Mouse (Mus musculus) MEL (cell line): Measurements from ENCODE around the gene Bbs9. TPM values are rescaled to one million over a fixed set of nuclear protein-coding genes. Genes with fewer than 3 reads are reported as not detected.

Source experiments
- DNase-seq: peaks from one replicate; pipeline ENCODE4 v3.0.0; 2011; ENCODE audit warnings: low read depth, low spot score
- H3K27ac ChIP-seq: 2 replicates; pipeline ENCODE4 v1.5.1; 2012; ENCODE audit warnings: low read depth, mild to moderate bottlenecking, control low read depth, low read length, moderate library complexity; ENCODE audit not compliant: control insufficient read depth
- H3K27me3 ChIP-seq, 2 experiments: fragments of 150-350 bp in 1 of 2; sonication (generic) in 1 of 2; 2 replicates each; pipeline ENCODE4 v1.6.1; 2012; ENCODE audit warnings: low read length in 2 of 2, mild to moderate bottlenecking in 2 of 2, improper control_type of control experiment in 1 of 2, moderate library complexity in 1 of 2; ENCODE audit not compliant: insufficient read depth in 2 of 2, control insufficient read depth in 1 of 2
- H3K36me3 ChIP-seq, 2 experiments: 2 replicates each; pipeline ENCODE4 v1.6.1; 2012 to 2014; ENCODE audit warnings: low read length in 2 of 2, improper control_type of control experiment in 1 of 2, inconsistent platforms in 1 of 2, mild to moderate bottlenecking in 1 of 2; ENCODE audit not compliant: insufficient read depth in 2 of 2, control insufficient read depth in 1 of 2
- H3K4me1 ChIP-seq, 2 experiments: fragments of 150-350 bp in 1 of 2; sonication (generic) in 1 of 2; 2 replicates each; pipeline ENCODE4 v1.6.1; 2012; ENCODE audit warnings: low read length in 2 of 2, improper control_type of control experiment in 1 of 2, mild to moderate bottlenecking in 1 of 2; ENCODE audit not compliant: insufficient read depth in 2 of 2, control insufficient read depth in 1 of 2
- H3K4me3 ChIP-seq, 2 experiments: fragments of 150-350 bp in 1 of 2; sonication (generic) in 1 of 2; 2 replicates each; pipeline ENCODE4 v1.5.1; 2012; ENCODE audit warnings: low read depth in 2 of 2, low read length in 2 of 2, mild to moderate bottlenecking in 2 of 2, moderate library complexity in 2 of 2, control low read depth in 1 of 2, improper control_type of control experiment in 1 of 2; ENCODE audit not compliant: control insufficient read depth in 1 of 2, insufficient read depth in 1 of 2
- H3K79me2 ChIP-seq: 2 replicates; pipeline ENCODE4 v1.6.1; 2012; ENCODE audit warnings: mild to moderate bottlenecking, low read length, moderate library complexity; ENCODE audit not compliant: control insufficient read depth, poor library complexity, insufficient read depth
- H3K9ac ChIP-seq: 2 replicates; pipeline ENCODE4 v1.6.1; 2012; ENCODE audit warnings: low read depth, mild to moderate bottlenecking, control low read depth, low read length, moderate library complexity; ENCODE audit not compliant: control insufficient read depth, poor library complexity, severe bottlenecking
- H3K9me3 ChIP-seq: fragments of 150-350 bp; sonication (generic); replicated peaks from 2 replicates; pipeline ENCODE4 v1.6.1; 2012; ENCODE audit warnings: mild to moderate bottlenecking, low read length, improper control_type of control experiment, moderate library complexity; ENCODE audit not compliant: insufficient read depth
- CTCF ChIP-seq, 3 experiments: IDR thresholded peaks in 2 of 3; conservative IDR thresholded peaks in 1 of 3; 2 replicates each; pipeline ENCODE4 v1.5.1; 2011 to 2012; ENCODE audit warnings: low read length in 3 of 3, low read depth in 2 of 3, mild to moderate bottlenecking in 2 of 3, improper control_type of control experiment in 1 of 3, inconsistent platforms in 1 of 3, mixed read lengths in 1 of 3, moderate library complexity in 1 of 3; ENCODE audit not compliant: control insufficient read depth in 1 of 3, insufficient read depth in 1 of 3, poor library complexity in 1 of 3, severe bottlenecking in 1 of 3
- EP300 ChIP-seq, 2 experiments: IDR thresholded peaks; 2 replicates each; pipeline ENCODE4 v1.6.1; 2011; ENCODE audit warnings: improper control_type of control experiment in 2 of 2, low read length in 2 of 2, low read depth in 1 of 2, mild to moderate bottlenecking in 1 of 2
- JUND ChIP-seq: IDR thresholded peaks from 2 replicates; pipeline ENCODE4 v1.6.1; 2011; ENCODE audit warnings: low read depth, mild to moderate bottlenecking, improper control_type of control experiment, low read length
- KAT2A ChIP-seq: conservative IDR thresholded peaks from 2 replicates; pipeline ENCODE4 v1.6.1; 2012; ENCODE audit warnings: low read depth, low read length, improper control_type of control experiment, inconsistent platforms
- MEF2A ChIP-seq: IDR thresholded peaks from 2 replicates; pipeline ENCODE4 v1.6.1; 2014; ENCODE audit warnings: low read depth, mild to moderate bottlenecking, inconsistent platforms, low read length, improper control_type of control experiment; ENCODE audit not compliant: poor library complexity, insufficient replicate concordance, severe bottlenecking; ENCODE audit errors: extremely low read depth
- MYB ChIP-seq: IDR thresholded peaks from 2 replicates; pipeline ENCODE4 v1.6.1; 2011; ENCODE audit warnings: mild to moderate bottlenecking, low read depth, low read length, improper control_type of control experiment
- RAD21 ChIP-seq: IDR thresholded peaks from 2 replicates; pipeline ENCODE4 v1.6.1; 2011; ENCODE audit warnings: mild to moderate bottlenecking, low read depth, low read length, improper control_type of control experiment
- SIN3A ChIP-seq: IDR thresholded peaks from 2 replicates; pipeline ENCODE4 v1.6.1; 2012; ENCODE audit warnings: low read length, improper control_type of control experiment, inconsistent platforms
- SMC3 ChIP-seq: IDR thresholded peaks from 2 replicates; pipeline ENCODE4 v1.6.1; 2011; ENCODE audit warnings: low read depth, low read length, improper control_type of control experiment
- USF1 ChIP-seq: IDR thresholded peaks from 2 replicates; pipeline ENCODE4 v1.6.1; 2014; ENCODE audit warnings: low read depth, mild to moderate bottlenecking, inconsistent platforms, low read length, improper control_type of control experiment, moderate library complexity
- ZNF384 ChIP-seq: IDR thresholded peaks from 2 replicates; pipeline ENCODE4 v1.6.1; 2012; ENCODE audit warnings: low read depth, mild to moderate bottlenecking, inconsistent platforms, low read length, improper control_type of control experiment
- polyA plus RNA-seq, 2 experiments: library from polyadenylated mRNA; stranded (reverse) in 1 of 2; unstranded in 1 of 2; fragments of >175 nt in 1 of 2; fragments of >200 nt in 1 of 2; gene quantifications; 2 replicates each; pipeline versions ENCODE4 v1.2.1 to v1.2.4; 2012; ENCODE audit warnings: low replicate concordance in 2 of 2, low read depth in 1 of 2; ENCODE audit not compliant: insufficient read length in 2 of 2, insufficient read depth in 1 of 2, missing spikeins in 1 of 2
- total RNA-seq: library from RNA; depleted of rRNA; stranded (reverse); fragments of 300-350 nt; gene quantifications from 2 replicates; pipeline ENCODE4 v1.2.3, GENCODE M21; 2012

The Bbs9 gene
- total and polyA plus RNA-seq, 3 experiments = 18.5 to 19.5 TPM; not detected in 1

- Histone ChIP-seq H3K79me2 (no peaks in the 10 kb centered on the region), H3K9me3 (no peaks in the 10 kb centered on the region), H3K4me1 (peaks cover 6 to 14% of the 10 kb centered on the region in 2 experiments; a peak in 3 of 4 replicates), H3K36me3 (peaks cover 0 to 10% of the 10 kb centered on the region in 2 experiments; a peak in 2 of 4 replicates), H3K27ac (no peak overlapping the region), H3K9ac (no peak overlapping the region), H3K27me3 (no peaks in the 10 kb centered on the region), H3K4me3 (no peak overlapping the region)
- peak; percentile 43 for DNase-seq
- TF ChIP-seq MYB (no peak), SMC3 (0 out of 2 replicates have a peak, but pooled peaks have one; percentile 27), CTCF (IDR thresholded peaks at IDR 0.05 in 2 of 3, conservative IDR thresholded peaks at IDR 0.05 in 1 of 3; ENCODE audit: control insufficient read depth in 1 of 3, insufficient read depth in 1 of 3, low read depth in 2 of 3, low read length in 3 of 3, poor library complexity in 1 of 3, severe bottlenecking in 1 of 3) (peak; percentile 29 to 52 (median 35)), EP300 (IDR thresholded peaks at IDR 0.05; ENCODE audit: low read depth in 1 of 2, low read length in 2 of 2) (peak in 1 of 2 experiments; percentile 1; a peak in 1 of 4 replicates)
Measured at GRCm38 (mm10) chr9:22648163-22648562, 172.6 kb downstream of the Bbs9 start.

- TF ChIP-seq KAT2A (0 out of 2 replicates have a peak, but pooled peaks have one; percentile 13), RAD21 (no peak)
- peaks cover 6 to 14% of the 10 kb centered on the region in 2 experiments; a peak in 3 of 4 replicates for H3K4me1 ChIP-seq
- no peak overlapping the region for H3K9ac ChIP-seq
- peaks cover 0 to 10% of the 10 kb centered on the region in 2 experiments; a peak in 2 of 4 replicates for H3K36me3 ChIP-seq
- H3K9me3 ChIP-seq = no peaks in the 10 kb centered on the region
- H3K27me3 ChIP-seq = no peaks in the 10 kb centered on the region
- H3K4me3 ChIP-seq = no peak overlapping the region
- DNase-seq = peak; percentile 34
- no peak overlapping the region for H3K27ac ChIP-seq
- H3K79me2 ChIP-seq = no peaks in the 10 kb centered on the region
Measured at GRCm38 (mm10) chr9:22649606-22650005, 174.1 kb downstream of the Bbs9 start.

GRCm38 (mm10) chr9:22650781-22651180, 175.3 kb downstream of the Bbs9 start:
- Histone ChIP-seq H3K79me2 (no peaks in the 10 kb centered on the region), H3K4me3 (no peak overlapping the region), H3K9me3 (no peaks in the 10 kb centered on the region), H3K4me1 (peaks cover under 1 to 12% of the 10 kb centered on the region in 2 experiments; a peak in 3 of 4 replicates), H3K27me3 (no peaks in the 10 kb centered on the region), H3K36me3 (peaks cover 0 to 7% of the 10 kb centered on the region in 2 experiments; a peak in 2 of 4 replicates), H3K27ac (no peak overlapping the region), H3K9ac (no peak overlapping the region)
- no peak for DNase-seq
- no peak for TF ChIP-seq MEF2A
- TF ChIP-seq USF1 = no peak
- no peak for TF ChIP-seq SIN3A
- TF ChIP-seq ZNF384 = no peak
- no peak for TF ChIP-seq JUND
- no peak for TF ChIP-seq EP300 (IDR thresholded peaks at IDR 0.05; ENCODE audit: low read depth in 1 of 2, low read length in 2 of 2)
